Mouse (Mus musculus): ENCODE measurements around the gene Car5a.

The Car5a gene

GRCm38 (mm10) chr8:121944831-121945230, at the start of gene Car5a:
Car5a (minus strand) TSS chr8:121944904.
- DNase-seq (ENCODE audit: low spot score in 2 of 2), result no peak

GRCm38 (mm10) chr8:121992911-121993310, 48.2 kb upstream of the Car5a start:
- no peak for DNase-seq (ENCODE audit: low spot score in 2 of 2)

- no peak for DNase-seq (ENCODE audit: low spot score in 2 of 2)
Observed at GRCm38 (mm10) chr8:121991611-121992010, 46.9 kb upstream of the Car5a start.

GRCm38 (mm10) chr8:121990506-121991255, 46.0 kb upstream of the Car5a start:
- DNase-seq (ENCODE audit: low spot score in 2 of 2), result no peak

- DNase-seq (ENCODE audit: low spot score in 2 of 2), result no peak
Observed at GRCm38 (mm10) chr8:121987892-121988291, 43.2 kb upstream of the Car5a start.

- no peak for DNase-seq (ENCODE audit: low spot score in 2 of 2)
Observed at GRCm38 (mm10) chr8:121985673-121986072, 41.0 kb upstream of the Car5a start.

GRCm38 (mm10) chr8:121981520-121981895, 36.8 kb upstream of the Car5a start:
- no peak for DNase-seq (ENCODE audit: low spot score in 2 of 2)

GRCm38 (mm10) chr8:121980792-121981519, 36.3 kb upstream of the Car5a start:
- DNase-seq (ENCODE audit: low spot score in 2 of 2), result no peak

GRCm38 (mm10) chr8:121978670-121979069, 34.0 kb upstream of the Car5a start:
- no peak for DNase-seq (ENCODE audit: low spot score in 2 of 2)

- DNase-seq (ENCODE audit: low spot score in 2 of 2), result no peak
Observed at GRCm38 (mm10) chr8:121977819-121978590, 33.3 kb upstream of the Car5a start.

- DNase-seq (ENCODE audit: low spot score in 2 of 2), result no peak
Observed at GRCm38 (mm10) chr8:121973906-121974305, 29.2 kb upstream of the Car5a start.

- peak; percentile 14 for DNase-seq (ENCODE audit: low spot score in 2 of 2)
Observed at GRCm38 (mm10) chr8:121971488-121972058, 26.9 kb upstream of the Car5a start.

GRCm38 (mm10) chr8:121970225-121970624, 25.5 kb upstream of the Car5a start:
- no peak for DNase-seq (ENCODE audit: low spot score in 2 of 2)

- DNase-seq (ENCODE audit: low spot score in 2 of 2), result no peak
Observed at GRCm38 (mm10) chr8:121968542-121968941, 23.8 kb upstream of the Car5a start.

- DNase-seq (ENCODE audit: low spot score in 2 of 2), result no peak
Observed at GRCm38 (mm10) chr8:121967977-121968376, 23.3 kb upstream of the Car5a start.

- no peak for DNase-seq (ENCODE audit: low spot score in 2 of 2)
Observed at GRCm38 (mm10) chr8:121966714-121967448, 22.2 kb upstream of the Car5a start.

- DNase-seq (ENCODE audit: low spot score in 2 of 2), result no peak
Observed at GRCm38 (mm10) chr8:121966110-121966509, 21.4 kb upstream of the Car5a start.

GRCm38 (mm10) chr8:121964716-121965512, 20.2 kb upstream of the Car5a start:
- no peak for DNase-seq (ENCODE audit: low spot score in 2 of 2)

GRCm38 (mm10) chr8:121962892-121963291, 18.2 kb upstream of the Car5a start:
- DNase-seq (ENCODE audit: low spot score in 2 of 2), result no peak

- DNase-seq (ENCODE audit: low spot score in 2 of 2), result no peak
Observed at GRCm38 (mm10) chr8:121958395-121958794, 13.7 kb upstream of the Car5a start.
